Comparison of ENCODE assay signal across 10 mouse cellular contexts in the genomic region with DNA sequence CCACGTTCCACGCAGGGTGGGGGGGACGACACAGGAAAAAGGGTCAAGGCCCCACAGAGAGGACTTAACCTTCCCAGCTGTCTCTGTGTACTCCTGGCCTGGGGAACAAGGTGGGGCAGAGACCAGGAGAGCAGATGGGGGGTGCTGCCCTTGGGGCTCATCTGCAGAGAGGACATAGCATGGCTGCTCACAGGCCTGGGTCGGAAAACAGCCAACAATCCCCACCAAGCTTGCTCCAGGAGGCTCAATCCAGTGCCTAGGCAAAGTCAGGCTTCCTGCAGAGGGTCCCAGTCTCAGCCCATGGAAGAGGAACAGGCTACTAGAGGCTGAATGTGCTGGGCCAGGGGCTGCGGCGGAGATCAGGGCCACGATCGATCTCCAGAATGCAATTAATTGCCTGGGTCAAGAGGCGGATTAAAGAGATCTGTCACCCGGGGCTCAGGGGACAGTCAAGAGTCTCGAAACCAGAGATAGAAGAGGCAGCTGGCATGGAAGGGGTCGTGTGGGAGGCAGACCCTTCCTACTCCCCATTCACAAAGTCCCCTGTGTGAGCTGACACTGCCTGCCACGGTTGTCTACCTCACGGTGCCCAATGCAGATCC. TPM values are rescaled to one million over a fixed set of nuclear protein-coding genes. Genes with fewer than 3 reads are reported as not detected.
DNase-seq lines count a peak whose midpoint lies in the region; ATAC-seq and TF ChIP-seq lines count a peak whose summit lies in the region.
"Had no signal": no experiment of that assay in that cellular context is flagged by ENCODE, and none has a peak within 500 bp of the region (broad histone marks: within the 10 kb centered on the region; RNA-seq: fewer than 3 reads in every experiment).

No protein-coding gene starts in this region.

- H3K4me3 ChIP-seq in lung, embryonic 14.5 days (ENCODE audit: low read depth, low read length) = no peak overlapping the region
- no peak overlapping the region for H3K4me3 ChIP-seq in limb, embryonic 14.5 days (replicated peaks; ENCODE audit: low read length)
- H3K4me3 ChIP-seq in stomach, postnatal 0 days (ENCODE audit: low read depth, low read length) = no peak overlapping the region
- H3K4me3 ChIP-seq: liver, embryonic 13.5 days had no signal

- ATAC-seq in lung, embryonic 14.5 days (ENCODE audit: insufficient read depth) = peak; percentile 6; the same call in 1 of the 2 replicates
- ATAC-seq in limb, embryonic 14.5 days (ENCODE audit: low FRiP score, low read depth) = no peak
- no peak for ATAC-seq in stomach, postnatal 0 days (ENCODE audit: low FRiP score, low TSS enrichment)

- no peak for TF ChIP-seq CTCF in lung, embryonic 14.5 days (IDR thresholded peaks at IDR 0.05; ENCODE audit: low read depth)
- no peak for TF ChIP-seq CTCF in stomach, postnatal 0 days (IDR thresholded peaks at IDR 0.05; ENCODE audit: low read depth)

- no peaks in the 10 kb centered on the region for H3K27me3 ChIP-seq in lung, embryonic 14.5 days (ENCODE audit: insufficient read depth, low read length)
- no peaks in the 10 kb centered on the region for H3K27me3 ChIP-seq in limb, embryonic 14.5 days (ENCODE audit: control insufficient read depth, insufficient read depth, low read length)
- no peaks in the 10 kb centered on the region for H3K27me3 ChIP-seq in stomach, postnatal 0 days (ENCODE audit: control insufficient read depth, insufficient read depth, low read length)
- H3K27me3 ChIP-seq: liver, embryonic 13.5 days had no signal

- 37% methylated on average over 14 of the region's 14 CpGs for WGBS in lung, embryonic 14.5 days
- 32% methylated on average over 14 of the region's 14 CpGs for WGBS in limb, embryonic 14.5 days
- WGBS in stomach, postnatal 0 days = 45% methylated on average over 14 of the region's 14 CpGs

- H3K9me3 ChIP-seq in lung, embryonic 14.5 days (ENCODE audit: low read depth, low read length) = no peaks in the 10 kb centered on the region
- H3K9me3 ChIP-seq in limb, embryonic 14.5 days (ENCODE audit: control insufficient read depth, low read length) = no peaks in the 10 kb centered on the region
- no peaks in the 10 kb centered on the region for H3K9me3 ChIP-seq in stomach, postnatal 0 days (ENCODE audit: control insufficient read depth, low read length)
- H3K9me3 ChIP-seq: liver, embryonic 13.5 days had no signal

- no peak overlapping the region for H3K9ac ChIP-seq in lung, embryonic 14.5 days
- peak overlapping the region; percentile 34 for H3K9ac ChIP-seq in limb, embryonic 14.5 days (ENCODE audit: low read depth, low read length, severe bottlenecking)
- H3K9ac ChIP-seq in stomach, postnatal 0 days (ENCODE audit: low read length) = peak overlapping the region; percentile 48; the same call in 1 of the 2 replicates
- H3K9ac ChIP-seq: liver, embryonic 13.5 days had no signal

- H3K4me1 ChIP-seq in lung, embryonic 14.5 days (ENCODE audit: insufficient read depth) = peaks cover 56% of the 10 kb centered on the region
- peaks cover 75% of the 10 kb centered on the region for H3K4me1 ChIP-seq in limb, embryonic 14.5 days (ENCODE audit: control insufficient read depth, insufficient read depth, low read length)
- peaks cover 49% of the 10 kb centered on the region for H3K4me1 ChIP-seq in stomach, postnatal 0 days (replicated peaks; ENCODE audit: control insufficient read depth, insufficient read depth)

- DNase-seq in cerebellum, postnatal 10 days = peak; percentile 79 to 84
- DNase-seq in cerebellum, postnatal 36 days = no peak
- DNase-seq in lung, embryonic 14.5 days = no peak
- DNase-seq in lung, postnatal 14 days = no peak
- no peak for DNase-seq in limb, embryonic 14.5 days (ENCODE audit: low spot score)
- no peak for DNase-seq in stomach, postnatal 0 days (ENCODE audit: low spot score)
- no peak for DNase-seq in adrenal gland, adult 2 months
- no peak for DNase-seq in c-Kit-positive CD71-positive TER-119-positive erythroid progenitor cells, embryonic 14.5 days (ENCODE audit: low spot score)
- DNase-seq: adrenal gland, adult 8-10 months; liver, embryonic 13.5 days had no signal

- TF ChIP-seq POLR2A in limb, embryonic 14.5 days (IDR thresholded peaks at IDR 0.05; ENCODE audit: borderline replicate concordance, extremely low read depth, insufficient read depth, insufficient read length) = no peak

- H3K27ac ChIP-seq in lung, embryonic 14.5 days (ENCODE audit: low read depth) = peak overlapping the region; percentile 81; the same call in 1 of the 2 replicates
- peak overlapping the region; percentile 67; the same call in 1 of the 2 replicates for H3K27ac ChIP-seq in limb, embryonic 14.5 days (replicated peaks; ENCODE audit: low read depth, low read length)
- no peak overlapping the region; the same call in 1 of the 2 replicates for H3K27ac ChIP-seq in stomach, postnatal 0 days (replicated peaks)
- H3K27ac ChIP-seq: liver, embryonic 13.5 days had no signal

- H3K36me3 ChIP-seq in lung, embryonic 14.5 days (ENCODE audit: insufficient read depth) = peaks cover 12% of the 10 kb centered on the region; the same call in 1 of the 2 replicates
- H3K36me3 ChIP-seq in limb, embryonic 14.5 days (ENCODE audit: control insufficient read depth, insufficient read depth, low read length) = peaks cover 2% of the 10 kb centered on the region; the same call in 1 of the 2 replicates
- H3K36me3 ChIP-seq in stomach, postnatal 0 days (ENCODE audit: control insufficient read depth, insufficient read depth, low read length) = 0 out of 2 replicates have a peak, but pooled peaks cover 2% of the 10 kb centered on the region
- H3K36me3 ChIP-seq: liver, embryonic 13.5 days had no signal

- TF ChIP-seq EP300 in stomach, postnatal 0 days (optimal IDR thresholded peaks at IDR 0.05) = no peak

- peak overlapping the region; percentile 52; the same call in 1 of the 2 replicates for H3K4me2 ChIP-seq in lung, embryonic 14.5 days
- H3K4me2 ChIP-seq in limb, embryonic 14.5 days (replicated peaks; ENCODE audit: low read depth, low read length, severe bottlenecking) = peak overlapping the region; percentile 43; the same call in 1 of the 2 replicates
- no peak overlapping the region for H3K4me2 ChIP-seq in stomach, postnatal 0 days (replicated peaks; ENCODE audit: low read depth)

RNA-seq across cellular contexts. Expression of a gene that starts 19.1 kb away (rescaled TPM):
- polyA plus RNA-seq in lung, embryonic 14.5 days (2014; fragmentation: Nextera tagmentation; extraction: Ambion mirVana) = 34.9 and 36.5 TPM in 2 replicates
- 75.9 and 89.8 TPM in 2 replicates for polyA plus RNA-seq in limb, embryonic 14.5 days (2012; rRNA removed)
- 37.0 and 39.3 TPM in 2 replicates for polyA plus RNA-seq in limb, embryonic 14.5 days (2014; fragmentation: Nextera tagmentation; extraction: Ambion mirVana)
- 11.1 and 12.1 TPM in 2 replicates for polyA plus RNA-seq in stomach, postnatal 0 days (2015; fragmentation: Nextera tagmentation; extraction: Ambion mirVana)
- 100 to 1,000 TPM; 149 to 340 TPM for total RNA-seq in adrenal gland, adult 2 months (2021)
- 183 and 229 TPM in 2 replicates for polyA plus RNA-seq in adrenal gland, adult 2 months (2012; rRNA removed)

Comparison
In these comparisons a context has a peak if more than half of its experiments do, and no peak if none do; other contexts are left out.
1. DNase-seq: peak in cerebellum, postnatal 10 days (2 of 2); none in cerebellum, postnatal 36 days (0 of 2), lung, embryonic 14.5 days (single experiment), lung, postnatal 14 days (single experiment), limb, embryonic 14.5 days (single experiment), stomach, postnatal 0 days (single experiment), adrenal gland, adult 2 months (single experiment) and c-Kit-positive CD71-positive TER-119-positive erythroid progenitor cells, embryonic 14.5 days (single experiment).